Mouse (Mus musculus) ES-E14 (cell line): Measurements from ENCODE around the gene Cgnl1.

ENCODE experiments used
- CHD2 ChIP-seq: IDR thresholded peaks from 2 replicates; pipeline ENCODE4 v1.6.1; 2014; ENCODE audit warnings: mild to moderate bottlenecking, low read depth, low read length, inconsistent platforms
- HCFC1 ChIP-seq: IDR thresholded peaks from 2 replicates; pipeline ENCODE4 v1.6.1; 2012; ENCODE audit warnings: low read length, inconsistent platforms, borderline replicate concordance; ENCODE audit not compliant: insufficient read depth
- MAFK ChIP-seq: IDR thresholded peaks from 2 replicates; pipeline ENCODE4 v1.6.1; 2014; ENCODE audit warnings: mild to moderate bottlenecking, low read depth, low read length, inconsistent platforms; ENCODE audit not compliant: insufficient read depth
- ZC3H11A ChIP-seq: IDR thresholded peaks from 2 replicates; pipeline ENCODE4 v1.6.1; 2012; ENCODE audit warnings: low read depth, mild to moderate bottlenecking, inconsistent platforms, low read length, borderline replicate concordance
- ZNF384 ChIP-seq: IDR thresholded peaks from 2 replicates; pipeline ENCODE4 v1.6.1; 2012; ENCODE audit warnings: low read depth, low read length, inconsistent platforms

DNA sequence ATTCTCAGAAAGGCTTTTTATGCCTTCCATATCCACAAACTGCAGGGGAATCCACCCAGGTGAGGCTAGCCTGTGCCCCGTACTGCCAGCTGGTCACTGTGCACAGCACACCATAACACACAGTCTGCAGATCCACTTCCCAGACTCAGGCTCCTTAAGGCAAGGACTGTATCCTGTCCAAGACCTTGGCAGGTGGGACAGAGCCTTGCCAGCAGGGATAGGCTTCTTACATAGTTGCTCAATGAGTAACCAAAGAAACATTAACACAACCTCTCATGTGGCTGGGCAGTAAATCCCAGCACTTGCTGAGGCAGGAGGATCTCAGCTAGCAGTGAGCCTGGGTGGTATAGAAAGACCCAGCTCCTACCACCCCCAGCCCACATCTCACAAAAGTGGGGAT lies 3.3 kb downstream of the Cgnl1 start:
- no peak for TF ChIP-seq MAFK
- no peak for TF ChIP-seq ZC3H11A
- no peak for TF ChIP-seq CHD2
- no peak for TF ChIP-seq HCFC1
- TF ChIP-seq ZNF384 = no peak
